Mouse (Mus musculus): ENCODE results near the gene Ch25h.

DNA sequence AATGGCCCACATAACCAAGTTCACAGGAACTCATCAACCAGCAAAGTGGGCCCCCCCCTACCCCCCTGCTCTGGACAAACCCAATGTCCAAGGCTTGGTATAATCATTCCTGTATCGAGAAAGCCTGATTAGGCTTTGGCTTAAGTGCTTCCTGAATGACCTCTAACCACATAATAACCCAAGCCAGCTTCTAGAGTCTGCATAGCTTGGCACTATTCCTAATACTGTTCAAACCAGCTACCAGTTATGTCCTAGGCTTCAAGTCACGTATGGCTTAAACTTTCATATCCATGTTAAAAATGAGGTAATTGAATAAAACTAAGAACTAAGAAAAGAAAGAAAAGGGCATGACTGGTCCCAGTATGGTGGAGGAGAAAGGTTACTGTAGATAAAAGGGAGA lies 41.4 kb upstream of the Ch25h start:
- TF ChIP-seq CTCF (IDR thresholded peaks at IDR 0.05; ENCODE audit: control insufficient read depth, insufficient read depth, low read length), result no peak
- no peak for TF ChIP-seq POLR2A (IDR thresholded peaks at IDR 0.05; ENCODE audit: borderline replicate concordance, control insufficient read depth, low read depth, low read length)

All from bone marrow, adult 2 months (tissue).